Mouse (Mus musculus) testis, adult 2 months (tissue): ENCODE data around the gene Luzp1. TPM values are rescaled to one million over a fixed set of nuclear protein-coding genes. Genes with fewer than 3 reads are reported as not detected.

Experiments used
- H3K27ac ChIP-seq: fragments of 200-500 bp; 2 replicates; pipeline ENCODE4 v1.5.1; 2012; ENCODE audit warnings: low read depth, low read length; ENCODE audit not compliant: control insufficient read depth, insufficient read depth
- H3K27me3 ChIP-seq: fragments of 200-500 bp; 2 replicates; pipeline ENCODE4 v1.6.1; 2012; ENCODE audit warnings: mild to moderate bottlenecking, low read length, moderate library complexity; ENCODE audit not compliant: control insufficient read depth, insufficient read depth
- H3K36me3 ChIP-seq: fragments of 200-500 bp; 2 replicates; pipeline ENCODE4 v1.6.1; 2012; ENCODE audit warnings: mild to moderate bottlenecking, low read length; ENCODE audit not compliant: control insufficient read depth, insufficient read depth
- H3K4me1 ChIP-seq: fragments of 200-500 bp; 2 replicates; pipeline ENCODE4 v1.6.1; 2012; ENCODE audit warnings: low read length; ENCODE audit not compliant: control insufficient read depth, insufficient read depth
- H3K4me3 ChIP-seq: fragments of 200-500 bp; 2 replicates; pipeline ENCODE4 v1.5.1; 2012; ENCODE audit warnings: low read depth, mild to moderate bottlenecking, low read length, moderate library complexity, mixed read lengths; ENCODE audit not compliant: control insufficient read depth
- CTCF ChIP-seq: fragments of 200-500 bp; IDR thresholded peaks from 2 replicates; pipeline ENCODE4 v1.5.1; 2012; ENCODE audit warnings: low read depth, mild to moderate bottlenecking, inconsistent platforms, low read length, moderate library complexity; ENCODE audit not compliant: control insufficient read depth, insufficient read depth, insufficient replicate concordance
- POLR2A ChIP-seq: fragments of 200-500 bp; IDR thresholded peaks from 2 replicates; pipeline ENCODE4 v1.6.1; 2012; ENCODE audit warnings: low read depth, mild to moderate bottlenecking, inconsistent platforms, low read length, moderate library complexity; ENCODE audit not compliant: control insufficient read depth
- polyA plus RNA-seq: library from polyadenylated mRNA; depleted of rRNA; stranded (reverse); fragments of >200 nt; gene quantifications from 2 replicates; pipeline ENCODE4 v1.2.3, GENCODE M21; 2012

Gene Luzp1
- polyA plus RNA-seq, 1 experiment = 61.1 TPM

GRCm38 (mm10) chr4:136519866-136520265 lies 50.3 kb downstream of the Luzp1 start:
- Histone ChIP-seq H3K4me3 (no peak overlapping the region), H3K4me1 (no peaks in the 10 kb centered on the region), H3K36me3 (no peaks in the 10 kb centered on the region), H3K27ac (no peak overlapping the region), H3K27me3 (no peaks in the 10 kb centered on the region)
- TF ChIP-seq POLR2A (no peak), CTCF (no peak)

GRCm38 (mm10) chr4:136521898-136522297 lies 52.3 kb downstream of the Luzp1 start:
- no peak for TF ChIP-seq CTCF
- TF ChIP-seq POLR2A = no peak
- H3K4me1 ChIP-seq = no peaks in the 10 kb centered on the region
- no peak overlapping the region for H3K27ac ChIP-seq
- no peaks in the 10 kb centered on the region for H3K36me3 ChIP-seq
- H3K4me3 ChIP-seq = no peak overlapping the region
- H3K27me3 ChIP-seq = no peaks in the 10 kb centered on the region

GRCm38 (mm10) chr4:136524309-136524708 lies 54.7 kb downstream of the Luzp1 start:
- TF ChIP-seq POLR2A = no peak
- no peak for TF ChIP-seq CTCF
- Histone ChIP-seq H3K27ac (no peak overlapping the region), H3K36me3 (no peaks in the 10 kb centered on the region), H3K4me3 (no peak overlapping the region), H3K4me1 (no peaks in the 10 kb centered on the region), H3K27me3 (no peaks in the 10 kb centered on the region)

GRCm38 (mm10) chr4:136526412-136526811 lies 56.9 kb downstream of the Luzp1 start:
- Histone ChIP-seq H3K4me1 (no peaks in the 10 kb centered on the region), H3K36me3 (no peaks in the 10 kb centered on the region), H3K27ac (no peak overlapping the region), H3K27me3 (no peaks in the 10 kb centered on the region), H3K4me3 (no peak overlapping the region)
- no peak for TF ChIP-seq CTCF
- no peak for TF ChIP-seq POLR2A

GRCm38 (mm10) chr4:136545151-136545550 lies 75.6 kb downstream of the Luzp1 start:
- H3K27me3 ChIP-seq = no peaks in the 10 kb centered on the region
- no peaks in the 10 kb centered on the region for H3K4me1 ChIP-seq
- TF ChIP-seq CTCF (no peak), POLR2A (no peak)
- no peaks in the 10 kb centered on the region; the same call in 1 of the 2 replicates for H3K36me3 ChIP-seq
- no peak overlapping the region for H3K27ac ChIP-seq
- H3K4me3 ChIP-seq = no peak overlapping the region

- no peaks in the 10 kb centered on the region; the same call in 1 of the 2 replicates for H3K36me3 ChIP-seq
- TF ChIP-seq POLR2A = no peak
- no peak for TF ChIP-seq CTCF
Measured at GRCm38 (mm10) chr4:136546279-136547045, 76.9 kb downstream of the Luzp1 start.

GRCm38 (mm10) chr4:136547721-136548120 lies 78.2 kb downstream of the Luzp1 start:
- peaks cover 1% of the 10 kb centered on the region for H3K36me3 ChIP-seq
- H3K27ac ChIP-seq = no peak overlapping the region
- TF ChIP-seq POLR2A = no peak
- no peak for TF ChIP-seq CTCF

More at GRCm38 (mm10) chr4:136546279-136547045, 76.9 kb downstream of the Luzp1 start:
- H3K4me1 ChIP-seq = no peaks in the 10 kb centered on the region
- H3K4me3 ChIP-seq = no peak overlapping the region
- H3K27ac ChIP-seq = no peak overlapping the region
- no peaks in the 10 kb centered on the region for H3K27me3 ChIP-seq

GRCm38 (mm10) chr4:136548381-136548801 lies 78.8 kb downstream of the Luzp1 start:
- Histone ChIP-seq H3K36me3 (peaks cover 1% of the 10 kb centered on the region), H3K4me3 (no peak overlapping the region), H3K4me1 (no peaks in the 10 kb centered on the region), H3K27ac (no peak overlapping the region), H3K27me3 (no peaks in the 10 kb centered on the region)
- TF ChIP-seq POLR2A (no peak), CTCF (no peak)

More at GRCm38 (mm10) chr4:136547721-136548120, 78.2 kb downstream of the Luzp1 start:
- Histone ChIP-seq H3K4me3 (no peak overlapping the region), H3K27me3 (no peaks in the 10 kb centered on the region), H3K4me1 (no peaks in the 10 kb centered on the region)
